Mouse (Mus musculus): Measurements from ENCODE around the gene Clstn2.

Gene Clstn2

DNA sequence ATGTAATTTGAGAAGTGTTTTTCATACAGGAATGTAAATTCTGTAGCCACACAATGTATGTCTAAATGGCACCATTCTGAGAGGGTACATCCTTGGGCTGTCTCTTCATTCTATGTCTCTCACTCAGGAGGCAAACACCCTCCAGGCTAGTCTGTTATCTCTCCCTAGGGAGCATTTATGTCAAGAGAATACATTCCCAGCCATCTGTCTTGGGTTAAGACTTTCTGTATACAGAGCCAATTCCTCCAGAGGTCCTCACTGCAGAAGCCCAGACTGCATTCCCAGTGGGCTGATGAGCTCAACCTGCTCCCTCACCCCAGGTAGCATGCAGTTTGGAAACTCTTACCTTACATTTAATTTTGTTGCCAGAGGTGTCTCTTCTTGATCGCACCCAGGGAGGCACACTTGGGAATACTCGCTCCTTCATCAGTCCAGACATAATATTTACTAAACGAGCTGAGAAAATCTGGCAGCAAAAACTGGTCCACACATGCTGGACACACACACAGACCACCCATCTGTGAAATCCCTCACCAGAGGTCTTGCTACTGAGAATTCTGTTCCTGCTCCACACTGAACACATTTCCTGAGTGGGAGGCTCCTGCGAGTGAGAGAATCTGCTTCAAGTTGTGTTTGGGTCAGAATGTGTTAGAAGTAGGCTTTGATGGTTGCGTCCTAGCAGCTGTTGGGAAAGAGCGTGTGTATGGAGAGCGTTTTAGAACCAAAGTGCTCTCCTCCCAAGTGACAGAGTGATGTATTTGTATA is 592.9 kb downstream of the Clstn2 start:
- no peaks in the 10 kb centered on the region for H3K36me3 ChIP-seq (ENCODE audit: insufficient read depth, low read length)
- no peak overlapping the region for H3K4me3 ChIP-seq (replicated peaks; ENCODE audit: low read length)
- TF ChIP-seq NANOG (IDR thresholded peaks at IDR 0.05; ENCODE audit: borderline replicate concordance, low read length) (no peak), CTCF (conservative IDR thresholded peaks at IDR 0.05; ENCODE audit: low read length) (no peak), POU5F1 (IDR thresholded peaks at IDR 0.05; ENCODE audit: borderline replicate concordance, low read length) (no peak)
- no peaks in the 10 kb centered on the region for H3K4me1 ChIP-seq (replicated peaks; ENCODE audit: low read depth, low read length)
- no peaks in the 10 kb centered on the region for H3K27me3 ChIP-seq (ENCODE audit: insufficient read depth, low read length)
- no peaks in the 10 kb centered on the region for H3K9me3 ChIP-seq (ENCODE audit: low read length)

DNA sequence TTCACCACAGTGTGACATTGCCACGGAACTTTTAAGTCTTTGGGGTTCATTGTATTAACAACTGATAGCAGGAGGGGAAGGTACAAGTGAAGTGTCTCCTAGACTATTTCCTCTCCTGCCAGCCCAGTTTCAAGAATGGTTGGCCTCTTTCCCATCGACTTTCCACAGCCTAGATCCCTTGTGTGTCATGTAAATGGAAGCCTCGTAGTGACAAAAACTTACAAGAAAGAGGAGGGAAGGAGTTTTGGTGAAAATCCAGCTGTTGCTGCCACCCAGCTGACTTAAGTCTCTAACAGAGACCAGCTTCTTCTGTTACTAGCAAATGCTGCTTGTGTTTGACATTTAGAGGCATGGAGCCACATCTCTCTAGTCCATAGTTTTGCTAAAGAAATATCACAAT is 598.3 kb downstream of the Clstn2 start:
- Histone ChIP-seq H3K4me3 (replicated peaks; ENCODE audit: low read length) (no peak overlapping the region), H3K36me3 (ENCODE audit: insufficient read depth, low read length) (no peaks in the 10 kb centered on the region), H3K9me3 (ENCODE audit: low read length) (no peaks in the 10 kb centered on the region), H3K4me1 (replicated peaks; ENCODE audit: low read depth, low read length) (no peaks in the 10 kb centered on the region), H3K27me3 (ENCODE audit: insufficient read depth, low read length) (no peaks in the 10 kb centered on the region)
- TF ChIP-seq POU5F1 (IDR thresholded peaks at IDR 0.05; ENCODE audit: borderline replicate concordance, low read length) (no peak), NANOG (IDR thresholded peaks at IDR 0.05; ENCODE audit: borderline replicate concordance, low read length) (no peak), CTCF (conservative IDR thresholded peaks at IDR 0.05; ENCODE audit: low read length) (no peak)

DNA sequence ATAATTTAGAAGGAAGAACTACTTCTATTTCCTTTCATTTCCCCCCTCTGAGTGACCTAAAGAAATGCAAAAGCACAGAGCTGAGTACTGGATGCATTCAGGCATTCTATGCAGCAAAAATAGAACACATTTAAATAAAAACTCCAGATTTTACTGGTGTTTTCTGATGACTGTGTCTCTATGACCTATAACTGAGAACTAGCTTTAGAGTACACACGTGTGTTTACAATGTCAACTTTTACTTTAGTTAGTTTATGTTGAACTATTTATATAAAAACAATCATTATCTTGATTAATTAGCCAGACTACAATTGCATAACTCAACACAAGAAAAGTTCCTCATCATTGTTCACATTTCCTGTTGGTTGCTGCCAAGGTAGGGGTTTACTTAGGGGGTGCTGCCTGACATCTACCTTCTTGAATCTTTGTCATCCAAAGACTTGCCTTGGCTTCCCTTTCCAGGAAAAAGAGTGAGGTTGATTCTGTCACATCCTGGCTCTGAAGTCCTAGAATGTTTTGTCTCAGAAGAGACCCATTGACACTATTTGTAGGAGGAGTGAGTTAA is 603.0 kb downstream of the Clstn2 start:
- Histone ChIP-seq H3K36me3 (ENCODE audit: insufficient read depth, low read length) (no peaks in the 10 kb centered on the region), H3K4me3 (replicated peaks; ENCODE audit: low read length) (no peak overlapping the region), H3K9me3 (ENCODE audit: low read length) (no peaks in the 10 kb centered on the region), H3K27me3 (ENCODE audit: insufficient read depth, low read length) (no peaks in the 10 kb centered on the region), H3K4me1 (replicated peaks; ENCODE audit: low read depth, low read length) (no peaks in the 10 kb centered on the region)
- TF ChIP-seq CTCF (conservative IDR thresholded peaks at IDR 0.05; ENCODE audit: low read length) (no peak), POU5F1 (IDR thresholded peaks at IDR 0.05; ENCODE audit: borderline replicate concordance, low read length) (no peak), NANOG (IDR thresholded peaks at IDR 0.05; ENCODE audit: borderline replicate concordance, low read length) (no peak)

DNA sequence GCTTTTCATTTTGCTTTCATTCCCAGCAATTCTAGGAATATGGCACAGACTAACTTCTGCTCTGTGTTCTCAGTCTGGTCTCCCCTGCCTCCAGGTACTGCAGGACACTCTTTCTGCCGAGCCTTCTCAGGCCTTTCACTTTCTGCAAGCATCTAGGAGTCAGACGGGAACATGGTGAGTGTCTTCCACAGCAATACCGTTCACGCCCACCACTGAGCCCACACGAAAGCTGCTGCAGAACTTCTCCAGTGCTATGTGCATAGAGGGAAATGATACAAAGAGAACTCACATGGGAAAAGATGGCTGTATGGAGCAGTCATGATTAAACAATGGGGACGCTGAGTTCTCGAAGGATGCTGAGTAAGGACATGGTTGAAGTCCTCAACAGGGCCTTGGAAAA is 604.9 kb downstream of the Clstn2 start:
- Histone ChIP-seq H3K4me1 (replicated peaks; ENCODE audit: low read depth, low read length) (no peaks in the 10 kb centered on the region), H3K4me3 (replicated peaks; ENCODE audit: low read length) (no peak overlapping the region), H3K9me3 (ENCODE audit: low read length) (no peaks in the 10 kb centered on the region), H3K27me3 (ENCODE audit: insufficient read depth, low read length) (no peaks in the 10 kb centered on the region), H3K36me3 (ENCODE audit: insufficient read depth, low read length) (no peaks in the 10 kb centered on the region)
- no peak for TF ChIP-seq NANOG (IDR thresholded peaks at IDR 0.05; ENCODE audit: borderline replicate concordance, low read length)
- no peak for TF ChIP-seq CTCF (conservative IDR thresholded peaks at IDR 0.05; ENCODE audit: low read length)
- no peak for TF ChIP-seq POU5F1 (IDR thresholded peaks at IDR 0.05; ENCODE audit: borderline replicate concordance, low read length)

DNA sequence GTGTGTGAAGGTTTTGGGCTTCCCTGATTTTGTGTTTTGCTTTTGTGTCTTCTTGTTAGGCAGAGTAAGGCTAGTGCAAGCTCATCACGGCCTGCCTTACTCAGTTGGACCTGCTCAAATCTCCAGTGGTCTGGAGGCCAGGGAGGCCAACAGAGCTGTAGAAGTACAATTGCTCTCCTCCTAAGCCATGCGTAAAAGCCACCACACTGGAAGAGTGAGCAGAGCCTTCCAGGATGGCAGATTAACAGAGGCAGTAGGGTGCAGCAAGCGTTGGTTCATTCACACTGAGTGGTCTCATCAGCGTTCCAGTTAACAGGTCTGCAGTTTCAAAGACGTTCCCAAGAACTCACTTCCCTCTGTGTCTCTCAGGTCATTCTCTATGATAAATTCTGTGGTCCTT is 612.1 kb downstream of the Clstn2 start:
- Histone ChIP-seq H3K4me1 (replicated peaks; ENCODE audit: low read depth, low read length) (no peaks in the 10 kb centered on the region), H3K27me3 (ENCODE audit: insufficient read depth, low read length) (no peaks in the 10 kb centered on the region), H3K36me3 (ENCODE audit: insufficient read depth, low read length) (no peaks in the 10 kb centered on the region), H3K4me3 (replicated peaks; ENCODE audit: low read length) (no peak overlapping the region), H3K9me3 (ENCODE audit: low read length) (peaks cover 8% of the 10 kb centered on the region)
- TF ChIP-seq NANOG (IDR thresholded peaks at IDR 0.05; ENCODE audit: borderline replicate concordance, low read length) (no peak), CTCF (conservative IDR thresholded peaks at IDR 0.05; ENCODE audit: low read length) (no peak), POU5F1 (IDR thresholded peaks at IDR 0.05; ENCODE audit: borderline replicate concordance, low read length) (no peak)

DNA sequence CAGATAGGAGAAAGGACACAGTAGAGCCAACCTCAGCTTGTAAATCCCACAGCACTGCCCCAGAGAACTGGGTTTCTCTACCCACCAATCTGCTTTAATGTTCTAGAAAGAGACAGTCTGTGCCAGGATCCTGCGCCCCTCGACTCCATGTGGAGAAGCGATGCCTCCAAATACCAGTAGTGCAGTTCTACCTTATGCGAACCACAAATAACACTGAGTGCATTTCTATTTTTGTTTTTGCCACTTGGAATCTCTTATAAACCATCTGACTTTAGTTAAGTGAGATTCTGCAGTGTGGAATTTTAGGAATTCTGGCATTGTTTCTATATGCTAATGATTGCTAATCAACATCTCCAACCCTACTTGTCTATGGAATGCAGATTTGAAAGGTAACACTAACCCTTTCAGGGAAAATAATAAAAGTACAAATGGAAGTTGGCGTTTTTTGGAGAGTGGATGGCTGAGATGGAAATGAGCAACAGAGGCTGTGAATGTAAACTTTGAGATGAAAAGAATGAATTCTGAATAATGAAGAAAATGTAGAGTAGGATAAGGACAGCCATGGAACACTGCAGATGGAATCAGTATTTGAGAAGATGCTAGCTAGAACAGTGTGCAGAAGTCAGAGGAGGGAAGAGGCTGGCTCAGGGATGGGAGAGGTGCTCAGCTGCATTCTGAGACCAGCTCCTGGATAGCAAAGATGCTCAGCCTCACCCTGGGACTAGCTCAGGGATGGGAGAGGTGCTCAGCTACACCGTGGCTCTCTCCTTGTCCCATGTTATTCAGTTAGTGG is 617.9 kb downstream of the Clstn2 start:
- H3K27me3 ChIP-seq (ENCODE audit: insufficient read depth, low read length) = no peaks in the 10 kb centered on the region
- no peaks in the 10 kb centered on the region for H3K36me3 ChIP-seq (ENCODE audit: insufficient read depth, low read length)
- no peaks in the 10 kb centered on the region for H3K4me1 ChIP-seq (replicated peaks; ENCODE audit: low read depth, low read length)
- H3K4me3 ChIP-seq (replicated peaks; ENCODE audit: low read length) = no peak overlapping the region
- no peak for TF ChIP-seq CTCF (conservative IDR thresholded peaks at IDR 0.05; ENCODE audit: low read length)
- H3K9me3 ChIP-seq (ENCODE audit: low read length) = no peaks in the 10 kb centered on the region

DNA sequence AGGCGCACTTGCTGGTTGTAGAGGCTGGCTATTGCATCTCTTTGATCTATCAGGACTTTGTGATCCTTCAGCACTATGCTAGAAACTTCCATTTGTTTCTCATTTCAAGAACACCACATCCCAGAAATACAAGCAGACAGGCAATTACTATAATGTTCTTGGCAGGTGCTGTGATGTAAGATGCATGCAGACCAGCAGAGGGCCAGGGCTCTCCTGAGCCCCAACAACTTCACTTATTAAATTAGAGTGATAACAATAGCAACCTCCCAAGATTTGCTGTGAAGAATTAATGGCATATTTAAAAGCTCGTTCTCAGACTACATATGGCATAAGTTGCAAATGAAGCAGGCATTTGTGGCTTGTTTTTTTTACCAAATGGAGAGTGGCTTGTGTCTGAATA is 624.8 kb downstream of the Clstn2 start:
- no peaks in the 10 kb centered on the region for H3K36me3 ChIP-seq (ENCODE audit: insufficient read depth, low read length)
- no peak overlapping the region for H3K4me3 ChIP-seq (replicated peaks; ENCODE audit: low read length)
- no peaks in the 10 kb centered on the region for H3K4me1 ChIP-seq (replicated peaks; ENCODE audit: low read depth, low read length)
- no peaks in the 10 kb centered on the region for H3K27me3 ChIP-seq (ENCODE audit: insufficient read depth, low read length)
- TF ChIP-seq NANOG (IDR thresholded peaks at IDR 0.05; ENCODE audit: borderline replicate concordance, low read length) (no peak), POU5F1 (IDR thresholded peaks at IDR 0.05; ENCODE audit: borderline replicate concordance, low read length) (no peak)
- H3K9me3 ChIP-seq (ENCODE audit: low read length) = no peaks in the 10 kb centered on the region

Data from E14TG2a.4 (cell line).